Mouse (Mus musculus) macrophage (primary cell): ENCODE results near the gene Psme4. TPM values are rescaled to one million over a fixed set of nuclear protein-coding genes. Genes with fewer than 3 reads are reported as not detected.

Experiments used
- H3K27ac ChIP-seq: fragments of 350-480 bp; formaldehyde crosslinking; 2 replicates; pipeline ENCODE4 v1.9.0; 2021
- H3K36me3 ChIP-seq: fragments of 350-480 bp; formaldehyde crosslinking; 2 replicates; pipeline ENCODE4 v1.9.0; 2021; ENCODE audit errors: inconsistent target
- H3K4me3 ChIP-seq: fragments of 350-480 bp; formaldehyde crosslinking; 2 replicates; pipeline ENCODE4 v1.9.0; 2021; ENCODE audit errors: inconsistent target
- H3K79me2 ChIP-seq: fragments of 350-480 bp; formaldehyde crosslinking; 2 replicates; pipeline ENCODE4 v1.9.0; 2021; ENCODE audit errors: inconsistent target
- WGBS: methylation state at CpG from one replicate; pipeline ENCODE4 v1.1.7; 2026; ENCODE audit warnings: inconsistent platforms; ENCODE audit not compliant: missing documents; 5-methylcytosine and 5-hydroxymethylcytosine counted together
- polyA plus RNA-seq: library from polyadenylated mRNA; stranded (reverse); fragments of 250-400 nt; gene quantifications from 3 replicates; pipeline ENCODE4 v1.2.4, GENCODE M21; 2018; ENCODE audit warnings: inconsistent platforms

Psme4 gene
- polyA plus RNA-seq, 1 experiment from 2014 or later: 27.5 TPM

- H3K79me2 ChIP-seq: no peaks in the 10 kb centered on the region
- no peak overlapping the region for H3K4me3 ChIP-seq
- H3K27ac ChIP-seq: no peak overlapping the region
- WGBS: 93% methylated on average over 2 of the region's 2 CpGs
- peaks cover 58% of the 10 kb centered on the region for H3K36me3 ChIP-seq
Observed at GRCm38 (mm10) chr11:30838793-30839192, 67.3 kb downstream of the Psme4 start.

DNA sequence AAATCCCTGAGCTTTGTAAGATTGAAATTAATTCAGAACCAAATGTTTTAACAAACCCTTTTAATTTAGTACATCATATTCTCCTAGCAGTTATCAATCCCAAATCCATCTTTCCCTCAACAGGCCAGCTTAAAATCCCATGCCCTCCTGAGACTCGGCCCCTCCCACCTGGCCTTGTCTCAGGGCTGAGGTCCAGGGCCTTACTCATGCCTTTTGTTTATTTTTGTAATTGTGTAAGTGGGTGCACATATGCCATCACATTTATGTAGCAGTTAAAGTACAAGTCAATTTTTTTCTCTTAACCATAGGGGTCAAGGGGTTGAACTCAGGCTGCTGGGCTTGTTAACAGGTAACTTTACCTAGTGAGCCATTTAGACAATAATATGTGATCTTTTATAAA, 72.8 kb downstream of the Psme4 start:
- WGBS: 100% methylated on average over 1 of the region's 1 CpGs
- Histone ChIP-seq H3K79me2 (no peaks in the 10 kb centered on the region), H3K27ac (no peak overlapping the region), H3K4me3 (no peak overlapping the region), H3K36me3 (peaks cover 52% of the 10 kb centered on the region)

- Histone ChIP-seq H3K79me2 (no peaks in the 10 kb centered on the region), H3K36me3 (peaks cover 45% of the 10 kb centered on the region), H3K4me3 (no peak overlapping the region), H3K27ac (no peak overlapping the region)
Observed at GRCm38 (mm10) chr11:30872425-30872824, 100.9 kb downstream of the Psme4 start.

GRCm38 (mm10) chr11:30885171-30885871, 113.8 kb downstream of the Psme4 start, which contains the start of the genes Gpr75 and Asb3:
TSS of gene Gpr75 (plus strand) at chr11:30885358.
TSS of gene Asb3 (plus strand) at chr11:30885416.
- Histone ChIP-seq H3K4me3 (no peak within 1 kb of the TSS), H3K36me3 (peaks cover 3% of the 10 kb centered on the region; the same call in 1 of the 2 replicates), H3K79me2 (no peaks in the 10 kb centered on the region), H3K27ac (no peak within 1 kb of the TSS)
- 22% methylated on average over 23 of the region's 41 CpGs for WGBS

DNA sequence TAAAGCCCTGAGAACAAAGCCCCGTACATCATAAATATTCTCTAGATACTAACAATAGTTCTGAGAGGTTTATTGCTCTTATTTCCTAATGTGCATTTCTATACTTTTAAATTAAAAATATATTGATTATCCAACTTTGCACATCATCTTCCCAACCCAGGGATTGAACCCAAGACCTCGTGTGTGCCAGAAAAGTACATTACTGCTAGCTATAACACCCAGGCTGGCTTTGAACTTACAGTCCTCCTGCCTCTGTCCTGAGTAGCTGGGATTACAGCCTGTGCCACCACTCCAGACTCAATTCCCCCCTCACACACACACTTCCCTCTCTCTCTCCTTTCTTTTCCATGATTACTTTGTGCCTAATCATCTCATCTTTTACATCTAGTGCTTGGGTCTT, 116.6 kb downstream of the Psme4 start:
- Histone ChIP-seq H3K79me2 (no peaks in the 10 kb centered on the region), H3K27ac (no peak overlapping the region), H3K36me3 (no peaks in the 10 kb centered on the region), H3K4me3 (no peak overlapping the region)
- 100% methylated on average over 2 of the region's 2 CpGs for WGBS

- 100% methylated on average over 1 of the region's 1 CpGs for WGBS
- Histone ChIP-seq H3K4me3 (no peak overlapping the region), H3K36me3 (no peaks in the 10 kb centered on the region), H3K27ac (no peak overlapping the region), H3K79me2 (no peaks in the 10 kb centered on the region)
Observed at GRCm38 (mm10) chr11:30896201-30896600, 124.7 kb downstream of the Psme4 start.

- Histone ChIP-seq H3K27ac (no peak overlapping the region), H3K79me2 (no peaks in the 10 kb centered on the region), H3K4me3 (no peak overlapping the region), H3K36me3 (no peaks in the 10 kb centered on the region)
Observed at GRCm38 (mm10) chr11:30899312-30899711, 127.8 kb downstream of the Psme4 start.

DNA sequence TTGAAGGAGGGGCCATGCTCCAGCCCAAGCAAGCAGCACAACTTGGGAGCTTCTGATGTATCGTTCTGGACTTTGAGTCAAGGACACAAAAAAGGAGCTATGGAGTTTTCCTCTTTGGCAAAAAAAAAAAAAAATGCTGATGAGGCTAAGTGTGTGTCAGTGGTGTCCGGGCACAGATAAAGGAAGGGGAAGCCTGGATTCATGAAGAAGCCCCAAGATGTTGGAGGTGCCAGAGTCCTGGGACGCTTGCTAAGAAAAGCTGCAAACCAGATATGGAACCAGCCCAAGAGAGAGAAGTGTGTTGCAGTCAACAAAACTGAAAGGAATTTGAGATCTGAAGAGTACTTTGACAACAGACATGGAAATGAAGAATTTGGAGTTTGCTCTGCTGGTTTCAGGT, 140.8 kb downstream of the Psme4 start:
- H3K79me2 ChIP-seq: no peaks in the 10 kb centered on the region
- no peaks in the 10 kb centered on the region for H3K36me3 ChIP-seq
- H3K4me3 ChIP-seq: no peak overlapping the region
- WGBS: 86% methylated on average over 3 of the region's 3 CpGs
- no peak overlapping the region for H3K27ac ChIP-seq

DNA sequence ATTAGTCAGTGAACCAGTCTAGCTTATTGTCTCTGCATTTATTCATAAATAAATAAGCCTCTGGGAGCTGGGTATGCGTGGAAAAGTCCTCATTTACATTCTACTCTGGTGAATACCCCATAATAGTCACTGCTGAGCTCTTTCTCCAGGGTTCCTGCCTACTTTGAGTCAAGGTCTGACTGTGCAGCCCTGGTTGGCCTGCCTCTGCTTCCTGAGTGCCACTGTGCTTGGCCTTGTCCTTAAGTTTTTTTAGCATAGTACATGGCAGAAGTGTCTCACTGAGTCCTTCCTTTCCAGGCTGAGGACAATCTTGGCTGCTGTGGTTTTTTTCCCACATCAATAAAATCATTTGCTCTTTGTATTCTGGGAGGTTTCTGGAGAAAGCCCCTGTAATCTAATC, 149.1 kb downstream of the Psme4 start:
- 82% methylated on average over 1 of the region's 1 CpGs for whole genome bisulfite sequencing
- no peak overlapping the region for H3K27ac ChIP-seq
- H3K36me3 ChIP-seq: no peaks in the 10 kb centered on the region
- H3K79me2 ChIP-seq: no peaks in the 10 kb centered on the region
- no peak overlapping the region for H3K4me3 ChIP-seq

- 98% methylated on average over 3 of the region's 3 CpGs for WGBS
- no peaks in the 10 kb centered on the region for H3K36me3 ChIP-seq
- H3K4me3 ChIP-seq: no peak overlapping the region
- no peak overlapping the region for H3K27ac ChIP-seq
- no peaks in the 10 kb centered on the region for H3K79me2 ChIP-seq
Observed at GRCm38 (mm10) chr11:30923283-30923682, 151.8 kb downstream of the Psme4 start.

- H3K36me3 ChIP-seq: 0 out of 2 replicates have a peak, but pooled peaks cover 6% of the 10 kb centered on the region
- no peaks in the 10 kb centered on the region for H3K79me2 ChIP-seq
- H3K27ac ChIP-seq: no peak overlapping the region
- no peak overlapping the region for H3K4me3 ChIP-seq
Observed at GRCm38 (mm10) chr11:30928079-30928478, 156.6 kb downstream of the Psme4 start.

GRCm38 (mm10) chr11:30928498-30928897, 157.0 kb downstream of the Psme4 start:
- WGBS: no CpG with 5 or more reads among the region's 1 CpGs
- Histone ChIP-seq H3K4me3 (no peak overlapping the region), H3K79me2 (no peaks in the 10 kb centered on the region), H3K36me3 (0 out of 2 replicates have a peak, but pooled peaks cover 6% of the 10 kb centered on the region), H3K27ac (no peak overlapping the region)

Other genes starting within 250 kb of the Psme4 start
- gene Acyp2, start 122.1 kb upstream of the Psme4 start, polyA plus RNA-seq: 0.90 to 2.0 TPM (median 1.4 TPM) in 3 replicates
- not detected in 3 replicates for gene Gpr75, start 113.6 kb downstream of the Psme4 start, polyA plus RNA-seq
- 3.7 to 7.3 TPM (median 6.9 TPM) in 3 replicates for gene Asb3, start 113.7 kb downstream of the Psme4 start, polyA plus RNA-seq
- 28.3 to 79.5 TPM (median 29.4 TPM) in 3 replicates for gene Erlec1, start 182.6 kb downstream of the Psme4 start, polyA plus RNA-seq
- 7.1 to 8.0 TPM (median 7.7 TPM) in 3 replicates for gene Chac2, start 214.6 kb downstream of the Psme4 start, polyA plus RNA-seq